Mouse (Mus musculus) adrenal gland, adult 8-10 months (tissue): Measurements from ENCODE around the gene Sema6d. TPM values are rescaled to one million over a fixed set of nuclear protein-coding genes. Genes with fewer than 3 reads are reported as not detected.

Experiments
- DNase-seq: peaks from one replicate; pipeline ENCODE4 v3.0.0; 2022
- total RNA-seq, 4 experiments: library from RNA; stranded (reverse); gene quantifications; 2 replicates each; pipeline ENCODE4 v1.2.4; 2022

Gene Sema6d
- total RNA-seq, 4 experiments from 2014 or later, result 5.1 to 12.7 (median 10.7) TPM

DNA sequence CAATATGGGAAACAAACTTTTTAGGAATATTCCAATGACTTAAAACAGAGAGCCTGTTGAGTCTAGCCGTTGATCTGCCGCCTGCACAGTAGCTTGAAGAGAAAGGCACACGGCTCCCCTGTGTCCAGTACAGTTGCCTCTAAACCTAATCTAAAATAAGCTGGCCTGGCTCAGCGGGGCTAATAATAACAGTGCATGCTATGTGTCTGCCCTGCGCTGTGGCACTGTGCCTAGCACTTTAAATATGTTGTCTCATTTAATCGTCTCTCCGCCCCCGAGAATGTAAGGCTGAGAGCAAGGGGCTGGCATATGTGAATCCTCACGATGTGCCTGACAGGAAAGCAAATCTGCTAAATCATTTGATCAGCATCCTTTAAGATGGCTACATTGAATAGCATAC is 527.7 kb downstream of the Sema6d start:
- DNase-seq, result no peak

DNA sequence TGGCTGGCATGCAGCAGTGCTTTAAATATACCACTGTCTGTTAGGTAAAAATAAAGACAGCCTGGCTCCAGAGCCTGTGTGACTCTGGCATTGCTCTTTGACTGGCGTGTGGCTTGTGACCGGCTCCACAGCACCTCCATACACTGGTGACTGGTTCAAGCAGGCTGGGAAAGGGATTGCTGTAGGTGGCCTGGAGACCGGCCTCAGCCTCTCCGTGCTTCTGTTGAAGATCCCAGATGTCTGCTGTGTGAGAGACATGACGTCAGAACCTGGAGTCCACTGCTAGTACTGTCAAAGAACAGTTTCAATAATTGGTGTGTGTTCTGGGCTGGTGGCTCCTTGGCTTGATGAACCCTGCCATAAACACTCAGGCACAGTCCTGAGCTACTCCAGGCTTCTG is 528.3 kb downstream of the Sema6d start:
- no peak for DNase-seq

DNA sequence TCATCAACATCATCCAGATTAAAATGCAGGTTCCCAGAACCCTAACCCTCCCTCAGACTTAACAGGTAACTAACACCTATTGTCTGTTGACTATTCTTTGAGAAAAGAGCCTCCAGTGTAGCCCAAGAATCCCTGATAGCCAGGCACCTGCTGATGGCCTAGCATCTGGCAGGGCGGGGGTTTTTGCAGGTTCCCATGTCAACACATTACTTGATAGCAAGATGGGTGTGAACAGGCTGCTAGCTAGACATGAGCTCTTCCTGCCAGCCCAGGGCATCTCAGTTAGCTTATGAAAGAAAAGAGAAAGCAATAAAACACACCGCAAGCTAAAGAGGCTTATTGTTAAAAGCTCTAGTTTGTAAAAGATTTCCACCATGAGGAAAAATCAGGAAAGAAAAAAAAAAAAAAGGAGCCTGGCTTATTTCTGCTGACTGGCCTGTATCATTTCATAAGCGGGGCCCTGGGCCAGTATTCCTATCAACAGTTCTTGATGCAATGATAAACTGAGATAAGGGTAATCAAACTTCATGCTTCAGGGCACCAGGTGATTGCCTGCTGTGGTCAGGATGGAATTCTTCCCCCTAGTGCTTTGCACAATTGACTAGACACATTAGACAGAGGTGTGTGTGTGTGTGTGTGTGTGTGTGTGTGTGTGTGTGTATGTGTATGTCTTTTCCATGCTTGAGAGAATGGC is 528.9 kb downstream of the Sema6d start:
- no peak for DNase-seq

- DNase-seq, result no peak
Measured at GRCm38 (mm10) chr2:124620470-124620869, 530.7 kb downstream of the Sema6d start.

- no peak for DNase-seq
Measured at GRCm38 (mm10) chr2:124621972-124622621, 532.3 kb downstream of the Sema6d start.

DNA sequence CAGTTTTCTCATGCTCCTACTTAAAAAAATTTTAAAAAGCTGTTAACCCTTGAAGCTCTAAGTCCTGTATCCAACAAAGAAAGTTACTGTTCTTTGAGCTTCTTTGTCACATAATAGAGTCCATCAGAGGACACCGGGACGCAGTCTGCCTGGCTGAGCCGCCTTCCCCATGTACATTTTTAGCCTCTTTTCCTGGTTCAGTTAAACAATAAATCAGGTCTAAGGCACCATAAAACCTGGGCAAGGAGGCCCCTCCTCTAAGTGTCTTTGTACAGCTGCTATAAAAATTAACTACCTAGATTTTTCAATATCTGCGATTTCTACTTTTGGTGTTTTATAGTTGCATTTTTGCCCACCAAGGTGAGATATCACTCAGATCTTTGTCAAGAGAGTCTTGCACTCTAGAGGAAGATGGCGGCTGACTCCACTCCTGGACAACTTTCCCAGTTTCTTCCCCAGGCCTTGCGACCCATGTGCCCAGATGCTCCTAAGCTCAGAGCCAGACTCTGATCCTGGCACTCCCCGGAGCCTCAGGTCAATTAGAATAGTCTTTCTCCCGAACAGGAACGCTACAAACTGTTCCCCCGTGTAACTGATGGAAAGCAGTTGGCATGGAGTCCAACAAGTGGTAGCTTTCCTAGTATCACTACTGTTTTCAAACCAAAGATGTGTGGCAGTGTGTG is 534.6 kb downstream of the Sema6d start:
- no peak for DNase-seq

GRCm38 (mm10) chr2:124626425-124626824 is 536.7 kb downstream of the Sema6d start:
- no peak for DNase-seq

DNA sequence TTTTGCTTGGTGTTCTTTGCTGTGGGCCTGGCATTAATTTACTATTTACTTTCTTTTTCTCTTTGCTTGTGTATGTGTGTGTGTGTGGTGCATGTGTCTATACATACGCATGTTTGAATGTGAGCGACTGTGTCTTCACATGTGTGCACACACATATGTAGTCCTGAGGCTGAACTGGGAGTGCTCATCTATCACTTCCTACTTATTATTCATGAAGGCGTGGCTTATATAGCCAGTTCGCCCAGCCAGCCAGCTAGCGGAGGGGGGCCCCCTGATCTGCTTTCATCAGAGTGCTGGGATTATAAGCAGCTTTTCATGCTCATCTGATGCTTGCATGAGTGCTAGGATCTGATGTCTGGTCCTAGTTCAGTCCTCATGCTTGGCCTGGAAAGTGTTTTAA is 537.9 kb downstream of the Sema6d start:
- no peak for DNase-seq

DNA sequence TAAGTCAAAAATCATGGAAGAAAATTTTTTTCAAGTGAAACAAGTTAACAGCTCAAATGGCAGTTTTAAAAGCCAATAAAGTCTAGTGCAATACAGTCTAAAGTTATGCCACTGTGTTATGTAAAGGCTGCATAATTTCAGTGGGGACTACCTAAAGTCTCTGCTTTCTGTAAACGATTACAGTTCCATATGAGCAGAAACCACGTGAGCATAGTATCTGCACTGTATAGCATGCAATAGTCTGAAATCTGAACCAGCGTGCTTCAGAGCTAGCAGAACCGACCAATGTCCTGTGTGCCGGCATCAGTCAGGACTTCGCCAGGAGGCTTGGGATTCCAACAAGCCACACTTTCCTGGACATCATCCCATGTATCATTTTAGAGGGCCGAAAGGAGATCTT is 538.9 kb downstream of the Sema6d start:
- DNase-seq, result no peak

DNA sequence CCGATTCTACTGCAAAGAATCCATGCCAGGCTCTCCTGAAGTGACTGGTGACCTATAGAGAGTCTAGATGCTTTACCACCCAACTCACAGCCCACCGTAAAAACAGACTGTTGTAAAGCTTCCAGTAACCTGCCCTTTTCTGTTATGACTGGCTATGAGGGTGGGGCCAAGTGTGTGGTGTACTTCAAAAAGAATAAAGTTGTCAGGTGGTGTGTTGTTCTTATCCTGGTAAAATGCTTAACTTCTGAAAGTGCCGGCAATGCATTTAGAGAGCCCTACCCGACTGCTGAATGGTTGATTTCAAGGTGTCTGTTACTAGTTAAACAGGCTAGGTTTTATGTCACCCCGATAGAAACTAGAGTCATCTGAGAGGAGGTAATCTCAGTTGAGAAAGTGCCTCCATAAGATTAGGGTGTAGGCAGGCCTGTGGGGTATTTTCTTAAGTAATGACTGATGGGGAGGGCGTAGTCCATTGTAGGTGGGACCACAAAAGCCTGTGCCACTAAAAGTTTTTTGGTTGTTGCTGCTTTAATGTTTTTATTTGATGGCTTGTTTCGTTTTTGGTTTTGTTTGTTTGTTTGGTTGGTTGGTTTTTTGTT is 544.7 kb downstream of the Sema6d start:
- DNase-seq, result no peak

DNA sequence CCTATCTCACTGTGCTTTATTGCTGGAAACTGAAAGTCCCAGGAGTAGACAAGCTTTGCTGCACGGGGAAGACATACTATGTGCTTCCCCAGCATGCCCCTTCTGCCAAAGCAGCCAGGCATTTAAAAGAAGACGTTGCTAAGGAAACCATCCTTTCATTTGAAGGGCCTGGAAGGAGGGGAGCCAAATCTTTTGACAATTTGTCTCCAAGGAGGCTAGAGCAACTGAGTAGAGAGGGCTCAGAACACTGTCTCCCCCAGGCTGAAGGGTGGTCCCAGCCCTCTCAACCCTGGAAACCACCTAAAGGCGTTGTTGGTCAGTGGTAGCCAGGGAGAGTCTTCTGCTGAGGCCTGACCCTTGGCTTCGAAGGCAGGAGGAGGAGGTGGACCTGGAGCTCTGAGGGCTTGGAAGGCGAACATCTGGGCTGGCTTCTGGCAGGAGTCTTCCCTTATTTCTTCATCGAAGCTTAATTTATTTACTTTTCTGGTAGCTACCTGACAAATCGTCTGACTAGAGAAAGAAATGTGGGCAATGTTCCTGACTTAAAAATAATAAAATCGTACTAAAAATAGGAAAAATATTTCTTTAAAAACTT is 545.6 kb downstream of the Sema6d start:
- DNase-seq, result no peak

DNA sequence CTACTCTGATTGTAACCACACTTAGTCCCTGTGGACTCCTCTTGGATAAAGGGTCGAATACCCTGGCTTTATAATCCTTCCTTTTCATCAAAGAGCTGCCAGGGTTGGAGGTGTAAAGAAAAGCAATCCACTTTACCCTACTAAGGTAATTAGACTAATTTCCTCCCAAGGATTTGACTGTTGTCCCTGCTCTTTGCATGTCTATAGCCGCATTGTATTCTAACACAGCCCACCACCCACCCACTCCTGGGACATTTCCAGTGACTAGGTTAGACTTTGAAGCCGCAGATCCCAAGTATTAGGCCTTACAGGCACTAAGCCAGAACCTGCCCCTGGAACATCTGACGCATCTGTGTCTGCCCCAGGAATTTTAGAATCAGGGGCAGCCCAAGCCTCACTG is 547.3 kb downstream of the Sema6d start:
- no peak for DNase-seq

- no peak for DNase-seq
Measured at GRCm38 (mm10) chr2:124639221-124639963, 549.6 kb downstream of the Sema6d start.

DNA sequence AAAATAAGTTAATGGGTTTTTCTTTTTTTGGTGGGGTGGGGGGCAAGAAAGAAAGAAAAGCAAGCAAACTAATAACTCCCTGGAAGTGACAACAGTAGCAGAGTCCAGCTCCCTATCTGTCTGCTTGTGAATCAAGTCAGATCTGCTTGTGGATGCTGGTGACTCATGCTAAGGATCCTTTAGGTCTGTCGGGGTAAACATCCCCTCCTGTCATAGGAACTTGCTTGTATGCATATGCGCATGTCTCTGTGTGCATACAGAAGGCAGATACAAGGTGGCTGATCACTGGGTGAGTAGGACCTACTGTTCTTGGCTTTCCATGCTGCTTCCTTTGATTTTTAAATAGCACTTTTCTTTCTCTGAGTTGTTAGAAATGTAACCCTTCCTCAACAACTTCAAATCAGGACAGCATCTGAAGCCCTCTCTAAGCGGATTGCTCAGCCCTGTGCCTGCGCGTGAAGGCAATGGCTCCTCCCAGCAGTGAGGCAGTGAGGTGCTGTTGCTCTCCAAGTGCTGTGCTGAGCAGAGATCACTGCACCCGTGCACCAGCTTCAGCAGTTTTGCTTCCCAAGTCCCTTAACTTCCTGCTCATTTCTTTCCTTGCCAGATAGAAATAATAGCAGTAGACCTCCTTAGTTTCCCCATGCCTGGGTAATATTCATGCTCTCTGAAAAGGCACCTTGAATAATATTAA is 550.9 kb downstream of the Sema6d start:
- DNase-seq, result no peak

DNA sequence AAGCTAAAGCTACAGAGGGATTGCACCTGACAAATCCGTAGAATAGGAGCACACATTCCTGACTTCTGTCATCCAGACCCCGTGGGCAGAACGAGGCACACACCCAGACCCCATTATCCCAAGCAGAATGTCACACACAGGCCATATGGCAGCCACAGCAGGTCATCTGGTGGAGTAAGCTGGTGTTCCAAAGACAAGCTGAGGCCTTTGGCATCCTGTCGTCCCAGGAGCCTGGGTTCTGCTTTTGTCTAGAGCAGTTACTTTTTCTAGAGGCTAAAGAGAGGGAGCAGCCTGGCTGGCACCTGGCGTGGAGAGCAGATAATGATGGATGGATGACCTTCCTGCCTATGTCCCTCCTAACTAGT is 551.4 kb downstream of the Sema6d start:
- no peak for DNase-seq

DNA sequence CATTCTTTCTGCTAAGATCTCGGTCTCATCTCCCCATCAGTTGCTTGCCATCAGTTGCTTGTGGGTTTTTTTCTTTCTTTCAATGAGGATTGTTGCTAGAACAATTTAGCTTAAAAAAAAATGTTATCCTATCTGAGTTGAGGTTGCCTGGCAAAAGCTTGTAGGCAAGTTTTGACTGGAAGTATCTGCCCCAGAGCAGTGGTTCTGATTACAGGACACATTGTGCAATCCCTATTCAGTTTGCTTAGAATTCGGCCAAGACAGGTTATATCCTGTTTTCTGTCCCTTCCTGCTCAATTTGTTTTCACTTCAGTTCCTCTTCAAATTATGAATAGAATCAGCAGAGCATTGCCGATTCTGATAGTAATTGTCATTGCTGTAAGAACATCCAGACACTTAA is 552.4 kb downstream of the Sema6d start:
- no peak for DNase-seq

DNA sequence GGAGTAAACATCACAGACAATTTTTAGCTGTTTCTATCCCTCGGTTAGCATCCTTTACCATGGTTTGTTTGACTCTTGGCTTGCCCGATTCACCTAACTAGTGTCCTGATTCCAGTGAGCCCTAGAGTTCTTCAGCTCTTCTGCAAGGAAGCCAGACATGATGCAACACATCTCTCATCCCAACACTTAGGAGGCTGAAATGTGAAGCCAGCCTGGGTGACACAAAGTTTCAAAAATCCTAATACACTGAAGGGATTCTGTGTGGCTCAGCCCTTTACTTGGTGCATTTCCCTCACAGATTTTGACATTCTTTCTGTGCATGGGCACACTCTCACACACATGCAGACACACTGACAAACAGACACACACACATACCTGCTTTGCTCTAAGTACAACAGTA is 560.8 kb downstream of the Sema6d start:
- no peak for DNase-seq

GRCm38 (mm10) chr2:124651146-124651545 is 561.4 kb downstream of the Sema6d start:
- no peak for DNase-seq

DNA sequence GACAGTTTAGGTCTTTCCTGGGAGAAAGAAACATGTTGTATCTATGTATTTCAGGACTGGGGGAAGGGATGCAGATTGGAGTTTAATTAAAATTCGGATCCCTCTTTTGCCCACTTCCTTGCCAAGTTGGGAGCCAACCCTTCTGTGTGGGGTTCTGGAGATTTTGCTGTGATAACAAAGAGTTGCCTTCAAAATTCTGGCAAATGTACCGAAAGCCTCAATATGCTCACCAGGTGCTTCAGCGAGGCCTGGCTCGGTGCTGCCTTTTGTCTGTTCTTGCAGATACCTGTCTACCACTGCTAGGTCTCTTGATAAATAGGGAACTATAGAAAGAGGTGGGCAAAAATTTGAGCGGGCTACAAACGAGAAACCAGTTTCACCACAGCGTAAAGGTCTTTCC is 563.4 kb downstream of the Sema6d start:
- DNase-seq, result no peak

GRCm38 (mm10) chr2:124657358-124657757 is 567.6 kb downstream of the Sema6d start:
- DNase-seq, result no peak

DNA sequence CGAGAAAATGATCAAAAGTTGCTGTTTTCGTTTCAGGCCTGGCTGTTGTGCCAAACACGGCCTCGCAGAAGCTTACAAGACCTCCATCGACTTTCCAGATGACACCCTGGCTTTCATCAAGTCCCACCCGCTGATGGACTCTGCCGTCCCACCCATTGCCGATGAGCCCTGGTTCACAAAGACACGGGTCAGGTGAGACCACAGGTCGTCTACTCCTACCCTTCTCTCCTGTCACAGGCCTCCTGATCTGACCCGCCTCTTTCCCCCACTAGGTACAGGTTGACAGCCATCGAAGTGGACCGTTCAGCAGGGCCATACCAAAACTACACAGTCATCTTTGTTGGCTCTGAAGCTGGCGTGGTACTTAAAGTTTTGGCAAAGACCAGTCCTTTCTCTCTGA is 568.6 kb downstream of the Sema6d start:
- no peak for DNase-seq

GRCm38 (mm10) chr2:124659601-124660000 is 569.8 kb downstream of the Sema6d start:
- DNase-seq, result no peak
